Comparison of ENCODE assay signal across 28 mouse cellular contexts in the genomic region with DNA sequence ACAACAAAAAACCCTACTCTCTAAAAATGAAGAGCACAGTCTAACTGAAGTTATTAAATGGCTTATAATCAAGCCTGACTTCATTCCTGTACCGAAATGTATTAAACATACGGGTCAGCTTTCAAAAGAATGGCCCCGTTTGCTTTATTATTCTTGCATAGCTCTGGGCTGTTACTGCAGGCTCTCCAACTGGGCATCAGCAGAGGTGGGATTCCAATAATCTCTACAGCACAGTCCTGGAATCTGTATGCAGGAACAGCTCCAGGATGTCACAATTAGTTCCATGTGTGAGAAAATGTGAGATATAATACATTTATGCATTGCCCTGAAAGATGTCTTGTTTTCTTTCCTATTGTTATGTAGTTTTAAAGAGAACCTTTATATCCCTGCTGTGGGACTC. TPM values are rescaled to one million over a fixed set of nuclear protein-coding genes. Genes with fewer than 3 reads are reported as not detected.
"Had no signal": no experiment of that assay in that cellular context is flagged by ENCODE, and none has a peak within 500 bp of the region (broad histone marks: within the 10 kb centered on the region; RNA-seq: fewer than 3 reads in every experiment).

No protein-coding gene starts in this region.

- H3K4me2 ChIP-seq: heart, embryonic 12.5 days; hindbrain, embryonic 12.5 days; hindbrain, embryonic 14.5 days; intestine, embryonic 15.5 days; kidney, embryonic 15.5 days; limb, embryonic 12.5 days; limb, embryonic 15.5 days; liver, embryonic 12.5 days had no signal

- DNase-seq: gastrocnemius, postnatal 14 days; gastrocnemius, postnatal 36 days; heart, adult 2 months; heart, postnatal 10 days; heart, postnatal 4 days; kidney, adult 11 months; kidney, adult 2 months; kidney, adult 9 months; kidney, postnatal 14 days; kidney, postnatal 36 days; layer of hippocampus, adult 9-11 months; layer of hippocampus, postnatal 36 days; left cerebral cortex, postnatal 4 days; lung, adult 18-20 months had no signal

- H3K9me3 ChIP-seq: heart, embryonic 10.5 days; heart, embryonic 12.5 days; hindbrain, embryonic 10.5 days; hindbrain, embryonic 12.5 days; intestine, embryonic 15.5 days; kidney, embryonic 15.5 days; limb, embryonic 12.5 days; limb, embryonic 15.5 days; liver, embryonic 12.5 days had no signal

- H3K4me3 ChIP-seq: heart, adult 2 months; heart, embryonic 10.5 days; heart, embryonic 12.5 days; hindbrain, embryonic 10.5 days; hindbrain, embryonic 12.5 days; intestine, embryonic 15.5 days; kidney, embryonic 15.5 days; limb, embryonic 12.5 days; limb, embryonic 15.5 days; liver, embryonic 12.5 days had no signal

- ATAC-seq: hindbrain, embryonic 16.5 days; inflammation-experienced regulatory T-cells, adult 6 months; intestine, embryonic 15.5 days; liver, embryonic 12.5 days had no signal

- H3K36me3 ChIP-seq: heart, embryonic 10.5 days; heart, embryonic 12.5 days; hindbrain, embryonic 10.5 days; hindbrain, embryonic 12.5 days; intestine, embryonic 15.5 days; kidney, embryonic 15.5 days; limb, embryonic 12.5 days; limb, embryonic 15.5 days; liver, embryonic 12.5 days had no signal

- H3K27me3 ChIP-seq: heart, embryonic 12.5 days; hindbrain, embryonic 12.5 days; intestine, embryonic 15.5 days; kidney, embryonic 15.5 days; limb, embryonic 12.5 days; limb, embryonic 15.5 days; liver, embryonic 12.5 days had no signal

- H3K27ac ChIP-seq: heart, adult 2 months; heart, embryonic 10.5 days; hindbrain, embryonic 10.5 days; hindbrain, embryonic 12.5 days; hindbrain, embryonic 14.5 days; intestine, embryonic 15.5 days; kidney, embryonic 15.5 days; kidney, postnatal 0 days; limb, embryonic 12.5 days; limb, embryonic 15.5 days; liver, embryonic 12.5 days; liver, embryonic 14.5 days had no signal

- H3K9ac ChIP-seq: heart, embryonic 12.5 days; hindbrain, embryonic 12.5 days; hindbrain, embryonic 14.5 days; intestine, embryonic 15.5 days; kidney, embryonic 15.5 days; limb, embryonic 12.5 days; limb, embryonic 15.5 days; liver, embryonic 12.5 days; liver, embryonic 14.5 days had no signal

- H3K4me1 ChIP-seq: intestine, embryonic 15.5 days; liver, embryonic 12.5 days had no signal

RNA-seq across cellular contexts. Expression of gene Prickle2, which starts 38.4 kb away (rescaled TPM):
- polyA plus RNA-seq: inflammation-experienced regulatory T-cells, adult 6 months had no signal
